In genomic region chr6:49633470-49634095, GRCm38 (mm10) we compare ENCODE assay signal across 12 mouse cellular contexts.
DNase-seq lines count a peak whose midpoint lies in the region; ATAC-seq lines count a peak whose summit lies in the region.
"Had no signal": no experiment of that assay in that cellular context is flagged by ENCODE, and none has a peak within 500 bp of the region (broad histone marks: within the 10 kb centered on the region; RNA-seq: fewer than 3 reads in every experiment).

No protein-coding gene starts in this region.

- peak; percentile 19 for DNase-seq in left cerebral cortex, adult 11 months (ENCODE audit: low spot score)
- DNase-seq in left cerebral cortex, postnatal 10 days (ENCODE audit: extremely low spot score in 1 of 2, low spot score in 2 of 2): no peak
- peak; percentile 83 for DNase-seq in layer of hippocampus, adult 9-11 months
- peak; percentile 21 for DNase-seq in right cerebral cortex, postnatal 14 days
- no peak for DNase-seq in ovary, postnatal 10 days (ENCODE audit: low spot score)
- DNase-seq in kidney, postnatal 36 days: no peak
- DNase-seq in ovary, postnatal 14 days (ENCODE audit: low spot score): no peak
- DNase-seq: adrenal gland, adult 2 months had no signal

- 38% methylated on average over 5 of the region's 5 CpGs for WGBS in forebrain, embryonic 16.5 days

- no peaks in the 10 kb centered on the region for H3K27me3 ChIP-seq in forebrain, embryonic 16.5 days (replicated peaks; ENCODE audit: control insufficient read depth, insufficient read depth, low read length)
- H3K27me3 ChIP-seq: liver, embryonic 12.5 days had no signal

- no peak overlapping the region for H3K4me3 ChIP-seq in forebrain, embryonic 16.5 days (replicated peaks; ENCODE audit: low read length)
- H3K4me3 ChIP-seq: liver, embryonic 12.5 days had no signal

- H3K9me3 ChIP-seq in forebrain, embryonic 16.5 days (ENCODE audit: control insufficient read depth, low read length): no peaks in the 10 kb centered on the region
- H3K9me3 ChIP-seq: liver, embryonic 12.5 days had no signal

- no peak overlapping the region for H3K4me2 ChIP-seq in forebrain, embryonic 16.5 days (ENCODE audit: low read length)
- H3K4me2 ChIP-seq: liver, embryonic 12.5 days; midbrain, embryonic 11.5 days had no signal

- no peaks in the 10 kb centered on the region for H3K36me3 ChIP-seq in forebrain, embryonic 16.5 days (ENCODE audit: control insufficient read depth, insufficient read depth)
- H3K36me3 ChIP-seq: liver, embryonic 12.5 days had no signal

- peak; percentile 91 for ATAC-seq in forebrain, embryonic 16.5 days
- ATAC-seq: intestine, postnatal 0 days; liver, embryonic 12.5 days had no signal

- peak overlapping the region; percentile 78 for H3K27ac ChIP-seq in forebrain, embryonic 16.5 days (ENCODE audit: low read length)
- H3K27ac ChIP-seq: liver, embryonic 12.5 days had no signal

- intact Hi-C loops in left cerebral cortex, postnatal 10 days (cut with DNase I): no loop called here

- H3K4me1 ChIP-seq in forebrain, embryonic 16.5 days (replicated peaks; ENCODE audit: control insufficient read depth, insufficient read depth, low read length): peaks cover 10% of the 10 kb centered on the region
- H3K4me1 ChIP-seq: liver, embryonic 12.5 days had no signal

- no peak overlapping the region for H3K9ac ChIP-seq in forebrain, embryonic 16.5 days (replicated peaks; ENCODE audit: low read depth, low read length)
- H3K9ac ChIP-seq: liver, embryonic 12.5 days had no signal

Comparison
In these comparisons a context has a peak if more than half of its experiments do, and no peak if none do; other contexts are left out.
1. DNase-seq: peak in left cerebral cortex, adult 11 months (single experiment), layer of hippocampus, adult 9-11 months (single experiment) and right cerebral cortex, postnatal 14 days (single experiment); none in left cerebral cortex, postnatal 10 days (0 of 2), ovary, postnatal 10 days (single experiment), kidney, postnatal 36 days (0 of 2) and ovary, postnatal 14 days (single experiment).